Mouse (Mus musculus) right cerebral cortex, postnatal 4 days (tissue): ENCODE results near the gene Naglu.

Experiments used
- DNase-seq: peaks from one replicate; pipeline ENCODE4 v3.0.0-alpha.2; 2022

Gene Naglu

DNA sequence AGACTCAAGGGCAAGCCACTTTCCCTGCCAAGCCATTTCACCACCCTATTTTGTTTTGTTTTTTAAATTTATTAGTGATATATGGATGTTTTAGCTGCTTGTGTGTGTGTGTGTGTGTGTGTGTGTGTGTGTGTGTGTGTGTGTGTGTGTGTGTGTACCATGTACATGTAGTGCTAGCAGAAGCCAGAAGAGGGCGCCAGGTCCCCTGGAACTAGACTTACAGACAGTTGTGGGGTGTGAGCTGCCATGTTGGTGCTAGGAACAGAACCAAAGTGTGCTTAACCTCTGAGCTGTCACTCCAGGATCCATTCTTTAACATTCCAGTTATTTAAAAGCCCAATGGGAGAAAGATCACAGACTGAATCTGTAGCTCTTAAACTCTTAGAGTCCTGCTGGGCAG lies 57.3 kb downstream of the Naglu start:
- no peak for DNase-seq
